Mouse (Mus musculus) megakaryocyte, embryonic 14.5 days (primary cell): ENCODE results near the gene Kcnip4.

ENCODE experiments used
- FLI1 ChIP-seq: IDR thresholded peaks from 2 replicates; pipeline ENCODE4 v1.6.1; 2012; ENCODE audit warnings: low read length, inconsistent platforms, mixed read lengths
- GATA1 ChIP-seq: IDR thresholded peaks from 3 replicates; pipeline ENCODE4 v1.6.1; 2012; ENCODE audit warnings: mixed read lengths, low read length, inconsistent platforms, borderline replicate concordance

- TF ChIP-seq GATA1: no peak
- TF ChIP-seq FLI1: no peak
These were observed 535.5 kb downstream of the Kcnip4 start for GRCm38 (mm10) chr5:48989145-48989659.
